Mouse (Mus musculus) kidney, embryonic 14.5 days (tissue): ENCODE measurements around the gene Gpr4. TPM values are rescaled to one million over a fixed set of nuclear protein-coding genes. Genes with fewer than 3 reads are reported as not detected.

Source experiments
- microRNA counts: library from miRNA; unstranded; fragments of <30 nt; microRNA quantifications from one replicate; lab custom pipeline; 2017
- microRNA-seq: library from miRNA; unstranded; fragments of <30 nt; microRNA quantifications from one replicate; pipeline ENCODE4, GENCODE M21; 2016
- polyA plus RNA-seq: library from polyadenylated mRNA; unstranded; fragments of >200 nt; fragmentation: Nextera tagmentation; extraction: Ambion mirVana; gene quantifications from 2 replicates; pipeline ENCODE4 v1.2.1, GENCODE M21; 2014

Gpr4 gene
- polyA plus RNA-seq, 1 experiment from 2014 or later, result 3.4 TPM

MicroRNA genes within 50 kb of the gene (microRNA counts, 519-probe panel; counts per million panel counts)
- not detected for microRNA mmu-miR-330 (lab: Ali Mortazavi, UCI)

Small RNA genes within 50 kb of the gene (microRNA-seq; reads per million reads assigned to microRNA genes)
- 268 reads per million, percentile 67 among the genes with 10 or more reads in this experiment for gene Mir330

Other genes with a start within 250 kb of the Gpr4 start
- gene Nanos2, start 225.1 kb upstream of the Gpr4 start, polyA plus RNA-seq, result not detected in 2 replicates
- 3.9 and 4.9 TPM in 2 replicates for gene Mypop, start 221.3 kb upstream of the Gpr4 start, polyA plus RNA-seq
- 28.6 and 30.3 TPM in 2 replicates for gene Irf2bp1, start 208.5 kb upstream of the Gpr4 start, polyA plus RNA-seq
- not detected in 2 replicates for gene Foxa3, start 189.0 kb upstream of the Gpr4 start, polyA plus RNA-seq
- 26.7 and 39.4 TPM in 2 replicates for gene Sympk, start 188.2 kb upstream of the Gpr4 start, polyA plus RNA-seq
- gene Rsph6a, start 157.8 kb upstream of the Gpr4 start, polyA plus RNA-seq, result not detected in 2 replicates
- 20.5 and 23.2 TPM in 2 replicates for gene Dmwd, start 136.3 kb upstream of the Gpr4 start, polyA plus RNA-seq
- gene Dmpk, start 128.7 kb upstream of the Gpr4 start, polyA plus RNA-seq, result 12.1 and 14.9 TPM in 2 replicates
- gene Six5, start 117.9 kb upstream of the Gpr4 start, polyA plus RNA-seq, result 13.3 and 13.6 TPM in 2 replicates
- 2.3 and 4.5 TPM in 2 replicates for gene Gm4969, start 94.2 kb upstream of the Gpr4 start, polyA plus RNA-seq
- gene Fbxo46, start 92.7 kb upstream of the Gpr4 start, polyA plus RNA-seq, result 5.7 and 10.0 TPM in 2 replicates
- 8.9 and 12.8 TPM in 2 replicates for gene Qpctl, start 63.2 kb upstream of the Gpr4 start, polyA plus RNA-seq
- gene Snrpd2, start 62.8 kb upstream of the Gpr4 start, polyA plus RNA-seq, result 155 and 205 TPM in 2 replicates
- 0.31 and 0.45 TPM in 2 replicates for gene Gipr, start 46.4 kb upstream of the Gpr4 start, polyA plus RNA-seq
- 2.8 and 5.7 TPM in 2 replicates for gene Eml2, start 36.1 kb upstream of the Gpr4 start, polyA plus RNA-seq
- gene Opa3, start 15.8 kb downstream of the Gpr4 start, polyA plus RNA-seq, result 33.3 and 44.6 TPM in 2 replicates
- 54.2 and 56.5 TPM in 2 replicates for gene Vasp, start 59.3 kb downstream of the Gpr4 start, polyA plus RNA-seq
- gene Ppm1n, start 67.5 kb downstream of the Gpr4 start, polyA plus RNA-seq, result not detected in 2 replicates
- gene Rtn2, start 70.1 kb downstream of the Gpr4 start, polyA plus RNA-seq, result 5.4 and 5.7 TPM in 2 replicates
- gene Fosb, start 97.5 kb downstream of the Gpr4 start, polyA plus RNA-seq, result 0.14 and 0.20 TPM in 2 replicates
- 95.2 and 102 TPM in 2 replicates for gene Ercc1, start 132.2 kb downstream of the Gpr4 start, polyA plus RNA-seq
- gene Cd3eap, start 146.9 kb downstream of the Gpr4 start, polyA plus RNA-seq, result 21.9 and 26.8 TPM in 2 replicates
- 5.4 and 7.8 TPM in 2 replicates for gene Ppp1r13l, start 147.2 kb downstream of the Gpr4 start, polyA plus RNA-seq
- 11.9 and 12.6 TPM in 2 replicates for gene Ercc2, start 169.5 kb downstream of the Gpr4 start, polyA plus RNA-seq
- 5.7 and 6.7 TPM in 2 replicates for gene Klc3, start 191.6 kb downstream of the Gpr4 start, polyA plus RNA-seq
- 0.20 and 0.69 TPM in 2 replicates for gene Ckm, start 192.2 kb downstream of the Gpr4 start, polyA plus RNA-seq
- gene Mark4, start 246.3 kb downstream of the Gpr4 start, polyA plus RNA-seq, result 10.4 and 12.1 TPM in 2 replicates